Mouse (Mus musculus) heart, adult 2 months (tissue): ENCODE data around the gene Olfr1107.

Experiments used
- CTCF ChIP-seq: fragments of 200-600 bp; IDR thresholded peaks from 2 replicates; pipeline ENCODE4 v1.8.1; 2022; ENCODE audit warnings: antibody characterized with exemption, mild to moderate bottlenecking, moderate library complexity
- POLR2A ChIP-seq: fragments of 200-500 bp; IDR thresholded peaks from 2 replicates; pipeline ENCODE4 v1.6.1; 2011; ENCODE audit warnings: mild to moderate bottlenecking, low read depth, low read length, control low read depth; ENCODE audit not compliant: insufficient read depth

DNA sequence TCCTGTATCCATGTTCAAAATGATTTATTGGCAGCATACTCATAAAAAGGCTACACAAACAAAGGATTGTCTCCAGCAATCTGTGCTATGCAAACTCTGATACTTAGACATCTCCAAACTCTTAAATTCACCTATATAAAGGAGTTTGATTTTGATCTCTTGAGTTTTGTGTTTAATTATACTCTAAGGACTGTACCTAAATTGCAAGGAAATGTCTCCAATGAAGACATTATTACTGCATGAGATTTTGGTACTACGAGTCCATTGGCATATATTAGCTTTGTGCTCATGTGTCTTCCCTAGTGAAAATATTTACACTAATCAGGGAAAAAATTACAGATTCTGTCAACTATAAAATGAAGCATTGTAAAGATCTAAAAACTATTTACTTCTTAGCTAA is 48.6 kb downstream of the Olfr1107 start, which contains the start of gene Olfr1104:
- TF ChIP-seq CTCF, result no peak
- TF ChIP-seq POLR2A, result no peak
